In the genomic region with DNA sequence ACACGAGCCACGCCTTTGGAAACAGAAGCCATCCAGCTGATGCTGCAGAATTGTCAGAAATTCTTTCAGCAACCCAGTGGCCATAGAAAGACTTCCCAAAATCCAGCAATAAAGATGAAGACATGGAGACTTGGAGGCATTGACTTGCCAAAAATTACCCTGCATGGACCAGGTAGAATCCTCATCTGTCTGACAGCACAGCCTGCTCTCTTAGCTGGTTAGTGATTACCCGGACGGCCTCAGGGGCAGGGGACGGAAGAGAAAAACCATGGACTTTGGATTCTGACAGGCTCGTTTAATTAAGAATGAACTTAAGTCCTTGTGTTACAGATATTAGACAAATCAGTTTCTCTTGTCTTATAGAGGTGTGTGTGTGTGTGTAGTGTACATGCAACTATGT, we compare ENCODE assay signal across 14 mouse cellular contexts. TPM values are rescaled to one million over a fixed set of nuclear protein-coding genes. Genes with fewer than 3 reads are reported as not detected.
DNase-seq lines count a peak whose midpoint lies in the region; ATAC-seq and TF ChIP-seq lines count a peak whose summit lies in the region.
"Had no signal": no experiment of that assay in that cellular context is flagged by ENCODE, and none has a peak within 500 bp of the region (broad histone marks: within the 10 kb centered on the region; RNA-seq: fewer than 3 reads in every experiment).

No protein-coding gene starts in this region.

- no peak for ATAC-seq in heart, embryonic 11.5 days (replicated peaks; ENCODE audit: insufficient number of reproducible peaks, low FRiP score, low TSS enrichment)
- no peak for ATAC-seq in stomach, embryonic 16.5 days (ENCODE audit: insufficient read depth, low FRiP score)
- ATAC-seq in hindbrain, embryonic 16.5 days: no peak
- ATAC-seq in hindbrain, postnatal 0 days: no peak

- no peak overlapping the region for H3K27ac ChIP-seq in heart, embryonic 11.5 days (ENCODE audit: low read depth, low read length)
- H3K27ac ChIP-seq in stomach, embryonic 16.5 days (ENCODE audit: low read length): peak overlapping the region; percentile 64
- no peak overlapping the region for H3K27ac ChIP-seq in hindbrain, embryonic 16.5 days (ENCODE audit: low read depth, low read length)
- no peak overlapping the region for H3K27ac ChIP-seq in hindbrain, postnatal 0 days
- H3K27ac ChIP-seq: limb, embryonic 12.5 days; midbrain, embryonic 12.5 days had no signal

- H3K4me1 ChIP-seq in heart, embryonic 11.5 days (ENCODE audit: control insufficient read depth, insufficient read depth, low read length): peaks cover 27% of the 10 kb centered on the region
- peaks cover 23% of the 10 kb centered on the region for H3K4me1 ChIP-seq in stomach, embryonic 16.5 days (ENCODE audit: control insufficient read depth, insufficient read depth, low read length)
- peaks cover 14% of the 10 kb centered on the region for H3K4me1 ChIP-seq in hindbrain, embryonic 16.5 days (ENCODE audit: control insufficient read depth, insufficient read depth, low read depth, low read length)
- peaks cover 9% of the 10 kb centered on the region; the same call in 1 of the 2 replicates for H3K4me1 ChIP-seq in hindbrain, postnatal 0 days (ENCODE audit: insufficient read depth, low read length)

- H3K4me2 ChIP-seq in heart, embryonic 11.5 days: peak overlapping the region; percentile 17; the same call in 1 of the 2 replicates
- peak overlapping the region; percentile 0; the same call in 1 of the 2 replicates for H3K4me2 ChIP-seq in stomach, embryonic 16.5 days (ENCODE audit: low read depth, low read length)
- no peak overlapping the region for H3K4me2 ChIP-seq in hindbrain, embryonic 16.5 days (ENCODE audit: low read length)
- H3K4me2 ChIP-seq in hindbrain, postnatal 0 days (ENCODE audit: low read depth, low read length): no peak overlapping the region
- H3K4me2 ChIP-seq: limb, embryonic 12.5 days; midbrain, embryonic 12.5 days had no signal

- intact Hi-C loops in heart, postnatal 36 days (cut with DNase I): loop anchor here (2.0 kb wide), 1 partner anchor 18 kb away; no protein-coding TSS in a partner anchor

- TF ChIP-seq CTCF in hindbrain, postnatal 0 days (IDR thresholded peaks at IDR 0.05; ENCODE audit: low read depth): no peak

- no peaks in the 10 kb centered on the region for H3K9me3 ChIP-seq in heart, embryonic 11.5 days (replicated peaks; ENCODE audit: control insufficient read depth, low read length)
- no peaks in the 10 kb centered on the region for H3K9me3 ChIP-seq in stomach, embryonic 16.5 days (replicated peaks; ENCODE audit: control insufficient read depth, low read length)
- H3K9me3 ChIP-seq in hindbrain, embryonic 16.5 days (ENCODE audit: control insufficient read depth, low read length): no peaks in the 10 kb centered on the region
- no peaks in the 10 kb centered on the region for H3K9me3 ChIP-seq in hindbrain, postnatal 0 days (ENCODE audit: low read length)
- H3K9me3 ChIP-seq: limb, embryonic 12.5 days; midbrain, embryonic 12.5 days had no signal

- no peak overlapping the region for H3K9ac ChIP-seq in heart, embryonic 11.5 days (ENCODE audit: low read depth, low read length)
- H3K9ac ChIP-seq in stomach, embryonic 16.5 days (ENCODE audit: low read length): no peak overlapping the region
- no peak overlapping the region for H3K9ac ChIP-seq in hindbrain, embryonic 16.5 days (ENCODE audit: low read depth, low read length)
- no peak overlapping the region for H3K9ac ChIP-seq in hindbrain, postnatal 0 days (replicated peaks; ENCODE audit: low read length)
- H3K9ac ChIP-seq: limb, embryonic 12.5 days; midbrain, embryonic 12.5 days had no signal

- no peak overlapping the region for H3K4me3 ChIP-seq in heart, embryonic 11.5 days (ENCODE audit: low read depth, low read length)
- H3K4me3 ChIP-seq in stomach, embryonic 16.5 days (replicated peaks; ENCODE audit: low read length): no peak overlapping the region
- no peak overlapping the region for H3K4me3 ChIP-seq in hindbrain, embryonic 16.5 days (ENCODE audit: low read length)
- no peak overlapping the region for H3K4me3 ChIP-seq in hindbrain, postnatal 0 days (ENCODE audit: low read length)
- H3K4me3 ChIP-seq: limb, embryonic 12.5 days; midbrain, embryonic 12.5 days had no signal

- DNase-seq in heart, postnatal 36 days: no peak
- DNase-seq in kidney, adult 18-20 months: peak; percentile 60
- peak; percentile 66 to 80 for DNase-seq in kidney, postnatal 36 days
- no peak for DNase-seq in left cerebral cortex, adult 9 months (ENCODE audit: low spot score in 2 of 2)
- no peak for DNase-seq in hindbrain, postnatal 0 days (ENCODE audit: low spot score)
- DNase-seq: adrenal gland, adult 2 months; cerebellum, adult 9-10 months; layer of hippocampus, postnatal 36 days; thymus, postnatal 14 days had no signal

- H3K27me3 ChIP-seq in heart, embryonic 11.5 days (ENCODE audit: control insufficient read depth, insufficient read depth, low read length): no peaks in the 10 kb centered on the region
- H3K27me3 ChIP-seq in stomach, embryonic 16.5 days (ENCODE audit: control insufficient read depth, insufficient read depth, low read length): no peaks in the 10 kb centered on the region
- H3K27me3 ChIP-seq in hindbrain, embryonic 16.5 days (replicated peaks; ENCODE audit: control insufficient read depth, insufficient read depth, low read length): no peaks in the 10 kb centered on the region
- H3K27me3 ChIP-seq in hindbrain, postnatal 0 days (ENCODE audit: insufficient read depth, low read length): no peaks in the 10 kb centered on the region
- H3K27me3 ChIP-seq: limb, embryonic 12.5 days; midbrain, embryonic 12.5 days had no signal

- 71% methylated on average over 6 of the region's 6 CpGs for WGBS in heart, embryonic 11.5 days (ENCODE audit: insufficient replicate concordance)
- WGBS in stomach, embryonic 16.5 days: 62% methylated on average over 6 of the region's 6 CpGs
- WGBS in hindbrain, embryonic 16.5 days: 77% methylated on average over 6 of the region's 6 CpGs
- WGBS in hindbrain, postnatal 0 days: 74% methylated on average over 6 of the region's 6 CpGs

- H3K36me3 ChIP-seq in heart, embryonic 11.5 days (ENCODE audit: control insufficient read depth, insufficient read depth, low read length): no peaks in the 10 kb centered on the region
- no peaks in the 10 kb centered on the region for H3K36me3 ChIP-seq in stomach, embryonic 16.5 days (ENCODE audit: control insufficient read depth, insufficient read depth, low read length)
- H3K36me3 ChIP-seq in hindbrain, embryonic 16.5 days (ENCODE audit: control insufficient read depth, insufficient read depth, low read length): no peaks in the 10 kb centered on the region
- H3K36me3 ChIP-seq in hindbrain, postnatal 0 days (ENCODE audit: insufficient read depth, low read length): no peaks in the 10 kb centered on the region
- H3K36me3 ChIP-seq: limb, embryonic 12.5 days; midbrain, embryonic 12.5 days had no signal

RNA-seq across cellular contexts. Expression of a gene that starts 2.1 kb away (rescaled TPM):
- polyA plus RNA-seq in heart, embryonic 11.5 days (2014; fragmentation: Nextera tagmentation; extraction: Ambion mirVana): 113 and 140 TPM in 2 replicates
- 10 to 100 TPM; 34.3 to 37.5 TPM for total RNA-seq in heart, postnatal 36 days (2021)
- polyA plus RNA-seq in stomach, embryonic 16.5 days (2015; fragmentation: Nextera tagmentation; extraction: Ambion mirVana): 145 and 159 TPM in 2 replicates
- polyA plus RNA-seq in hindbrain, embryonic 16.5 days (2015; fragmentation: Nextera tagmentation; extraction: Ambion mirVana): 176 and 191 TPM in 2 replicates
- total RNA-seq in hindbrain, postnatal 0 days (2014; rRNA removed): 151 and 159 TPM in 2 replicates
- polyA plus RNA-seq in hindbrain, postnatal 0 days (2015; fragmentation: Nextera tagmentation; extraction: Ambion mirVana): 140 and 149 TPM in 2 replicates

Comparison
In these comparisons a context has a peak if more than half of its experiments do, and no peak if none do; other contexts are left out.
1. H3K4me2 ChIP-seq: peak in heart, embryonic 11.5 days (single experiment) and stomach, embryonic 16.5 days (single experiment); none in hindbrain, embryonic 16.5 days (single experiment) and hindbrain, postnatal 0 days (single experiment).
2. DNase-seq: peak in kidney, adult 18-20 months (single experiment) and kidney, postnatal 36 days (2 of 2); none in heart, postnatal 36 days (0 of 2), left cerebral cortex, adult 9 months (0 of 2) and hindbrain, postnatal 0 days (single experiment).